Mouse (Mus musculus) hindbrain, embryonic 16.5 days (tissue): ENCODE results near the gene Hist1h4j. TPM values are rescaled to one million over a fixed set of nuclear protein-coding genes. Genes with fewer than 3 reads are reported as not detected.
"Not testable (repeated sequence)": the region's sequence is repeated elsewhere in the genome, so short reads cannot be mapped to it uniquely, and the experiment has no call there.

ENCODE experiments used
- ATAC-seq: fragments of 200-750 bp; cut with Nextera tagmentation; 2 replicates; pipeline ENCODE4 v1.8.0; 2017; ENCODE audit warnings: moderate TSS enrichment, moderate library complexity
- H3K27ac ChIP-seq: fragments of 300-500 bp; sonication (generic); 2 replicates; pipeline ENCODE4 v1.5.1; 2014; ENCODE audit warnings: low read depth, mild to moderate bottlenecking, control low read depth, low read length, moderate library complexity
- H3K27me3 ChIP-seq: fragments of 300-500 bp; sonication (generic); replicated peaks from 2 replicates; pipeline ENCODE4 v1.6.1; 2014; ENCODE audit warnings: low read length; ENCODE audit not compliant: control insufficient read depth, insufficient read depth
- H3K36me3 ChIP-seq: fragments of 300-500 bp; sonication (generic); 2 replicates; pipeline ENCODE4 v1.6.1; 2014; ENCODE audit warnings: mild to moderate bottlenecking, low read length, moderate library complexity, mixed read lengths; ENCODE audit not compliant: control insufficient read depth, insufficient read depth
- H3K4me1 ChIP-seq: fragments of 300-500 bp; sonication (generic); 2 replicates; pipeline ENCODE4 v1.6.1; 2014; ENCODE audit warnings: low read depth, low read length; ENCODE audit not compliant: control insufficient read depth, insufficient read depth
- H3K4me2 ChIP-seq: fragments of 300-500 bp; sonication (generic); 2 replicates; pipeline ENCODE4 v1.6.1; 2014; ENCODE audit warnings: mild to moderate bottlenecking, low read length, control low read depth, moderate library complexity
- H3K4me3 ChIP-seq: fragments of 300-500 bp; sonication (generic); 2 replicates; pipeline ENCODE4 v1.5.1; 2014; ENCODE audit warnings: mild to moderate bottlenecking, low read length, control low read depth, moderate library complexity
- H3K9ac ChIP-seq: fragments of 300-500 bp; sonication (generic); 2 replicates; pipeline ENCODE4 v1.6.1; 2014; ENCODE audit warnings: low read depth, mild to moderate bottlenecking, control low read depth, low read length, moderate library complexity
- H3K9me3 ChIP-seq: fragments of 300-500 bp; sonication (generic); 2 replicates; pipeline ENCODE4 v1.6.1; 2014; ENCODE audit warnings: mild to moderate bottlenecking, low read length, moderate library complexity; ENCODE audit not compliant: control insufficient read depth
- WGBS: fragments of 180-500 bp; shearing (Covaris S2); extraction: QIAGEN DNeasy Blood & Tissue Kit; methylation state at CpG from one replicate; pipeline ENCODE4 v1.1.7; 2014; 5-methylcytosine and 5-hydroxymethylcytosine counted together
- polyA plus RNA-seq: library from polyadenylated mRNA; unstranded; fragments of >200 nt; fragmentation: Nextera tagmentation; extraction: Ambion mirVana; gene quantifications from 2 replicates; pipeline ENCODE4 v1.2.1, GENCODE M21; 2015

The Hist1h4j gene
- polyA plus RNA-seq, 1 experiment from 2014 or later, result 0.35 TPM

- H3K4me1 ChIP-seq, result peaks cover 26% of the 10 kb centered on the region
- ATAC-seq, result peak; percentile 97
- peak within 1 kb of the TSS; percentile 45 for H3K4me3 ChIP-seq
- peak within 1 kb of the TSS; percentile 94 for H3K4me2 ChIP-seq
- H3K9me3 ChIP-seq, H3K36me3 ChIP-seq, H3K27me3 ChIP-seq: not testable (repeated sequence)
- 0% methylated on average over 27 of the region's 50 CpGs for WGBS
- H3K27ac ChIP-seq, result peak within 1 kb of the TSS; percentile 88
- H3K9ac ChIP-seq, result peak within 1 kb of the TSS; percentile 63
Observed at GRCm38 (mm10) chr13:21715864-21716539, 18.9 kb upstream of the Hist1h4j start, which contains the start of the genes Hist1h2bl and Hist1h2ai. TSS of gene Hist1h2bl (minus strand) at chr13:21716143. TSS of gene Hist1h2ai (plus strand) at chr13:21716422.

DNA sequence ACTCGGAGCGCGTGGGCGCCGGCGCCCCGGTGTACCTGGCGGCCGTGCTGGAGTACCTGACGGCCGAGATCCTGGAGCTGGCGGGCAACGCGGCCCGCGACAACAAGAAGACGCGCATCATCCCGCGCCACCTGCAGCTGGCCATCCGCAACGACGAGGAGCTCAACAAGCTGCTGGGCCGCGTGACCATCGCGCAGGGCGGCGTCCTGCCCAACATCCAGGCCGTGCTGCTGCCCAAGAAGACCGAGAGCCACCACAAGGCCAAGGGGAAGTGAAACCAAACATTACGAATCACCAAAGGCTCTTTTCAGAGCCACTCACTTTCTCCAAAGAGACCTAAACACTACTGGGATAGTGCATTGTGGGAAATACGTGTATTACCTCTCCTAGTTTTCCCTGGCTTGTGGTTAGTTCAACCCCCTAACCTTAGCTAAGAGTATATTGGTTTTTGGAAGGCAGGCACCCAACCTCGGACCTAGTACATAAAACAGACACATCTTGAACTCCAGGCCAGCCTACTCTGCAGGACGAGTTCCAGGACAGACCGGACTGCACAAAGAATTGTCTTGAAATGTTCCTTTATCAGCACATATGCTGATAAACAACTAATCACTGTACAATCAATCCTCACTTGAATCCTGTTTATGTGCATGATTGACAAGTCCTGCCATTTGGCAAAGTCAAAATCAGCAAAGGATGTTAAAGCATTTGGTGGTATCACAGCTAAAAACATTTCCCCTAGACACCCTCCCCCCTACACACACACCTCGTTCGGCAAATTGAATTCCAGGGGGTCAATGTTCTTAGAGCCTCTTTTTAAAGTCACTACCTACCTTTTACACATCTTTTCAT lies 18.1 kb upstream of the Hist1h4j start:
- not testable (repeated sequence) for H3K9me3 ChIP-seq, H3K36me3 ChIP-seq, ATAC-seq, H3K27me3 ChIP-seq
- Histone ChIP-seq H3K27ac (peak overlapping the region; percentile 88), H3K9ac (peak overlapping the region; percentile 63), H3K4me1 (peaks cover 28% of the 10 kb centered on the region), H3K4me2 (peak overlapping the region; percentile 94), H3K4me3 (peak overlapping the region; percentile 45)
- 0% methylated on average over 9 of the region's 38 CpGs for WGBS

DNA sequence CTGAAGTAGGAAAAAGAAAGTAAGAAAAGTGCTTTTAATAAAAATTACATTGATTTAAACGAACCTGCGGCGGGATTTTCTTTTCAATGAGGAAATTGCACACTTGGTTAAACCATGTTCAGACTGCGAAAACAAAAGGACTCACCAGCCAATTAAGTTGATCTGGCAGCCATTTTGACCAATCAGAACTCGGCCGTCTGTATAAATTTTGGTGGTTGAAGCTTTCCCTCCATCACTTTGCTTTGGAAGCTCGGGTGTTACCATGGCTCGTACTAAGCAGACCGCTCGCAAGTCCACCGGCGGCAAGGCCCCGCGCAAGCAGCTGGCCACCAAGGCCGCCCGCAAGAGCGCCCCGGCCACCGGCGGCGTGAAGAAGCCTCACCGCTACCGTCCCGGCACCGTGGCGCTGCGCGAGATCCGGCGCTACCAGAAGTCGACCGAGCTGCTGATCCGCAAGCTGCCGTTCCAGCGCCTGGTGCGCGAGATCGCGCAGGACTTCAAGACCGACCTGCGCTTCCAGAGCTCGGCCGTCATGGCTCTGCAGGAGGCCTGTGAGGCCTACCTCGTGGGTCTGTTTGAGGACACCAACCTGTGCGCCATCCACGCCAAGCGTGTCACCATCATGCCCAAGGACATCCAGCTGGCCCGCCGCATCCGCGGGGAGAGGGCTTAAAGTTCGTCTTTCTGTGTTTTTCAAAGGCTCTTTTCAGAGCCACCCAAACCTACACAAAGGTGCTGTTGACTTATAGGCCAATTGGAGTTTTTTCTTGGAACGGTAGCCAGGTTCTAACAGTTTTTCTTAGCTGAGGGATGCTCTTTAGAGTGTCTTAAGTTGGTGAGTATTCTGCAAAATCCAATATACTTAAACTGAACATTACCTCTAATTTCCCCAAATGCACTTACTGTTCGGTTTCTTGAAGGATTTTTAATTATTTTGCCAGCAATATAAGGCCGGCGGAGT lies 17.2 kb upstream of the Hist1h4j start, which contains the start of gene Hist1h3h:
Gene Hist1h3h (plus strand): TSS at position 263 of the 961 bp plus-strand sequence.
- H3K4me2 ChIP-seq, result peak within 1 kb of the TSS; percentile 94
- under 1% methylated on average over 25 of the region's 56 CpGs for WGBS
- H3K9ac ChIP-seq, result peak within 1 kb of the TSS; percentile 63
- H3K4me3 ChIP-seq, result peak within 1 kb of the TSS; percentile 45
- peak within 1 kb of the TSS; percentile 88 for H3K27ac ChIP-seq
- not testable (repeated sequence) for H3K9me3 ChIP-seq, H3K27me3 ChIP-seq, H3K36me3 ChIP-seq
- H3K4me1 ChIP-seq, result peaks cover 28% of the 10 kb centered on the region
- peak; percentile 57 for ATAC-seq

DNA sequence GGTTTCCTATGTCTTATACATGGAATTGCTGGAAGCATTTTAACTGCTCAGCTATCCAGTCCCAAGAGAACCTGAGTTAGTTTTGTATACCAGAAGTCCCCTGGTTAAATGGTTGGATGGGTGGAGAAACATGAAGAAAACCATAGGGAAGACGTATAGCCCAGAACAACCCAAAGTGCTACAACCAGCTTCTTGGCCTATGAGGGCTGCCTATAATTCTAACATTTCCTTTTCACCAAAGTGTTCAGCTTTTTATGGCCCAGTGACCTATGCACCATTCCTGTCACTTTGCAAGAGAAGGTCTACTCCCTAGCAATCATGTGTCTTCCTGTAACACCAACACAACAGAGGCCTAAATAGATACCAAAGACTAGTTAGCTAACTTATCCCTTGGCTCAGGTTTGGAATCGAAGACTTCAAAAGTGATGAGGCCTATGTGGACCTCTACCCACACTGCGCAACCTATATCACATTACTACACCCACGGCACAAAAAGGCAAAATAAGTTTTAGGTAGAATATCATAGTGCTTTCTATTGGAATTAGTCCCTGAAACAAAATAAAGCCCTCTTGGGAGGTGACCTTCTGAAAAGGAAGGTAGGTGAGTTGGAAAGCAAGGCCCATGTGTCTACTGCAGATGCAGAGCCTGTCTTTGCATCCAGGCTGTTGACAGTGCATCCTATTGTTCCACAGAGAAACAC lies 16.3 kb upstream of the Hist1h4j start:
- Histone ChIP-seq H3K4me3 (peak overlapping the region; percentile 41), H3K27me3 (no peaks in the 10 kb centered on the region), H3K4me2 (peak overlapping the region; percentile 67), H3K36me3 (no peaks in the 10 kb centered on the region), H3K9me3 (no peaks in the 10 kb centered on the region), H3K4me1 (peaks cover 28% of the 10 kb centered on the region), H3K27ac (no peak overlapping the region), H3K9ac (peak overlapping the region; percentile 58)
- ATAC-seq, result no peak
- WGBS, result 60% methylated on average over 4 of the region's 4 CpGs

GRCm38 (mm10) chr13:21721107-21721756 lies 13.6 kb upstream of the Hist1h4j start:
- peak overlapping the region; percentile 70 for H3K4me2 ChIP-seq

DNA sequence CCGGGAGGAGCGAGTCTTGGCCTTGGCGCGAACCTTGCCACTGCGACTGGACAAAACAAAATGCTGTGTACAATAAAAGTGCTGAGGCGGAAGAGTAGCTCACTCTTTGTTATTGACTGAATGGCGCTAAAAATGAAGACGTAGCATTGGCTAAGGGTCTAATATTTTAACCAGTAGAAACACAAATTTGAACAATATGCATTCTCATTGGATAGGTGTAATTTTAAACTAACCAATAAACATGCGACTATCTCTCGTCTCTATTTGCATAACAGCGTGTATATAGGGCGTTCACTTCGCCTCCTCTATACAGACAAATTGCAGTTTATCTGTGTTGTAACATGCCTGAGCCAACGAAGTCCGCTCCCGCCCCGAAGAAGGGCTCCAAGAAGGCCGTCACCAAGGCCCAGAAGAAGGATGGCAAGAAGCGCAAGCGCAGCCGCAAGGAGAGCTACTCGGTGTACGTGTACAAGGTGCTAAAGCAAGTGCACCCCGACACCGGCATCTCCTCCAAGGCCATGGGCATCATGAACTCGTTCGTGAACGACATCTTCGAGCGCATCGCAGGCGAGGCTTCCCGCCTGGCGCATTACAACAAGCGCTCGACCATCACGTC lies 13.0 kb upstream of the Hist1h4j start, which contains the start of gene Hist1h2bm:
Gene Hist1h2bm (plus strand): TSS at position 288 of the 616 bp plus-strand sequence.
- H3K36me3 ChIP-seq, H3K9me3 ChIP-seq, H3K27me3 ChIP-seq: not testable (repeated sequence)
- H3K4me3 ChIP-seq, result peak within 1 kb of the TSS; percentile 45
- peak; percentile 98 for ATAC-seq
- H3K4me2 ChIP-seq, result peak within 1 kb of the TSS; percentile 70
- WGBS, result 0% methylated on average over 31 of the region's 37 CpGs
- peaks cover 18% of the 10 kb centered on the region for H3K4me1 ChIP-seq
- H3K27ac ChIP-seq, result peak within 1 kb of the TSS; percentile 81
- H3K9ac ChIP-seq, result peak within 1 kb of the TSS; percentile 59

More at GRCm38 (mm10) chr13:21721107-21721756, 13.6 kb upstream of the Hist1h4j start:
- Histone ChIP-seq H3K27ac (peak overlapping the region; percentile 54; the same call in 1 of the 2 replicates), H3K4me1 (peaks cover 20% of the 10 kb centered on the region), H3K4me3 (peak overlapping the region; percentile 45), H3K9ac (peak overlapping the region; percentile 48; the same call in 1 of the 2 replicates)
- WGBS, result 2% methylated on average over 16 of the region's 44 CpGs
- not testable (repeated sequence) for H3K36me3 ChIP-seq, ATAC-seq, H3K9me3 ChIP-seq, H3K27me3 ChIP-seq

GRCm38 (mm10) chr13:21722373-21722925 lies 12.4 kb upstream of the Hist1h4j start:
- Histone ChIP-seq H3K36me3 (no peaks in the 10 kb centered on the region), H3K27ac (peak overlapping the region; percentile 81), H3K27me3 (no peaks in the 10 kb centered on the region), H3K4me3 (peak overlapping the region; percentile 45), H3K9me3 (no peaks in the 10 kb centered on the region), H3K4me1 (peaks cover 15% of the 10 kb centered on the region), H3K9ac (peak overlapping the region; percentile 59), H3K4me2 (peak overlapping the region; percentile 70)
- ATAC-seq, result peak; percentile 19; the same call in 1 of the 2 replicates
- WGBS, result 4% methylated on average over 6 of the region's 11 CpGs
